Mouse (Mus musculus) hematopoietic stem cell, adult 5-6 weeks (primary cell): ENCODE results near the gene Golga2. TPM values are rescaled to one million over a fixed set of nuclear protein-coding genes. Genes with fewer than 3 reads are reported as not detected.

Experiments
- ATAC-seq, 2 experiments: fragments of 125-278 bp in 1 of 2; replicated peaks in 1 of 2; 2 replicates each; pipeline ENCODE4 v1.8.0; 2016 to 2017; ENCODE audit warnings: inconsistent platforms in 2 of 2, mild to moderate bottlenecking in 2 of 2, moderate number of reproducible peaks in 2 of 2, low read depth in 1 of 2, moderate TSS enrichment in 1 of 2; ENCODE audit not compliant: low FRiP score in 2 of 2, poor library complexity in 2 of 2, severe bottlenecking in 2 of 2, insufficient read depth in 1 of 2, low TSS enrichment in 1 of 2
- total RNA-seq: library from RNA; stranded (forward); fragments of 172-1452, 232-1000 nt; gene quantifications from 2 replicates; pipeline ENCODE4 v1.2.3, GENCODE M21; 2017

Gene Golga2
- total RNA-seq = 37.5 and 47.3 TPM in 2 replicates

GRCm38 (mm10) chr2:32287334-32287840, at the start of gene Golga2:
Gene Golga2, plus strand, starts transcription at chr2:32287384.
- ATAC-seq = no peak

GRCm38 (mm10) chr2:32237571-32237970, 49.6 kb upstream of the Golga2 start:
- no peak for ATAC-seq

GRCm38 (mm10) chr2:32238708-32239435, 48.3 kb upstream of the Golga2 start:
- ATAC-seq = no peak

- ATAC-seq = no peak
Observed at GRCm38 (mm10) chr2:32240591-32240990, 46.6 kb upstream of the Golga2 start.

GRCm38 (mm10) chr2:32242986-32243385, 44.2 kb upstream of the Golga2 start:
- no peak for ATAC-seq

- no peak for ATAC-seq
Observed at GRCm38 (mm10) chr2:32246741-32247140, 40.4 kb upstream of the Golga2 start.

GRCm38 (mm10) chr2:32248377-32249361, 38.5 kb upstream of the Golga2 start:
- no peak for ATAC-seq

- no peak for ATAC-seq
Observed at GRCm38 (mm10) chr2:32251791-32252527, 35.2 kb upstream of the Golga2 start.

- ATAC-seq = no peak
Observed at GRCm38 (mm10) chr2:32252658-32253057, 34.5 kb upstream of the Golga2 start.

- no peak for ATAC-seq
Observed at GRCm38 (mm10) chr2:32253352-32253751, 33.8 kb upstream of the Golga2 start.

- no peak for ATAC-seq
Observed at GRCm38 (mm10) chr2:32254563-32254962, 32.6 kb upstream of the Golga2 start.

GRCm38 (mm10) chr2:32256273-32256672, 30.9 kb upstream of the Golga2 start:
- no peak for ATAC-seq

GRCm38 (mm10) chr2:32258887-32259533, 28.2 kb upstream of the Golga2 start:
- no peak for ATAC-seq

GRCm38 (mm10) chr2:32259657-32260417, 27.3 kb upstream of the Golga2 start, which contains the start of gene Uck1:
Gene Uck1, minus strand, starts transcription at chr2:32260159.
- ATAC-seq = peak; percentile 84 to 89

GRCm38 (mm10) chr2:32260635-32261034, 26.5 kb upstream of the Golga2 start:
- ATAC-seq = peak in 1 of 2 experiments; percentile 38; a peak in 1 of 4 replicates

GRCm38 (mm10) chr2:32275823-32276222, 11.4 kb upstream of the Golga2 start:
- no peak for ATAC-seq
